Mouse (Mus musculus) cortical plate, adult 2 months (tissue): ENCODE data around the gene 1700010B08Rik.

Experiments used
- CTCF ChIP-seq: fragments of 200-500 bp; IDR thresholded peaks from 2 replicates; pipeline ENCODE4 v1.5.1; 2011; ENCODE audit warnings: mild to moderate bottlenecking, control low read depth, low read length; ENCODE audit not compliant: insufficient read depth; ENCODE audit errors: extremely low read depth
- POLR2A ChIP-seq: fragments of 200-500 bp; IDR thresholded peaks from 2 replicates; pipeline ENCODE4 v1.6.1; 2011; ENCODE audit warnings: mild to moderate bottlenecking, low read length, control low read depth; ENCODE audit not compliant: insufficient read depth; ENCODE audit errors: extremely low read depth

DNA sequence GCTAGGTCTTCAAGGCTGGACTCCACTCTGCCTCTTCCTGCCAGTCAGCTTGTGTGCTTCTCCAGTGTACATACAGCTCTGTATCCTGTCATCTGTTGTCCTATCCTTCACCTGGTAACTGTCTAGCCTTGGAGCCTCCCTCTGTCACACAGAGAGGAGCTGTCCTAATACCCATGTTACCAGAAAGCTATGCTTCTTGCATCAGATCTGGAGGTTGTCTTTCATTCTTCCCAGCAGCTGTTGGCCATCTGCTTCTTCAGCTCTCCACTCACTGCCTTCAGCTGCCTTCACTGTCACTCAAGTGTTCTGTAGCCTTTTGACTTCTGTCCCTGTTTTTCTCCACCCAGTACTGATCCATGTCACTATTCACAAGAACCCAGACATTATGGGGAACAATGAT, 29.4 kb upstream of the 1700010B08Rik start:
- TF ChIP-seq CTCF (no peak), POLR2A (no peak)
